Mouse (Mus musculus) midbrain, embryonic 11.5 days (tissue): Measurements from ENCODE around the gene Tnni2. TPM values are rescaled to one million over a fixed set of nuclear protein-coding genes. Genes with fewer than 3 reads are reported as not detected.

Experiments
- ATAC-seq: fragments of 200-750 bp; cut with Nextera tagmentation; 2 replicates; pipeline ENCODE4 v1.8.0; 2017; ENCODE audit warnings: moderate TSS enrichment, moderate library complexity; ENCODE audit not compliant: low FRiP score
- DNase-seq: peaks from one replicate; pipeline ENCODE4 v3.0.0; 2015; ENCODE audit warnings: low spot score; ENCODE audit errors: missing footprints
- H3K27ac ChIP-seq: fragments of 300-500 bp; sonication (generic); 2 replicates; pipeline ENCODE4 v1.5.1; 2014; ENCODE audit warnings: low read depth, low read length
- H3K27me3 ChIP-seq: fragments of 300-500 bp; sonication (generic); 2 replicates; pipeline ENCODE4 v1.6.1; 2014; ENCODE audit warnings: mild to moderate bottlenecking, low read length, moderate library complexity, mixed read lengths; ENCODE audit not compliant: control insufficient read depth, insufficient read depth
- H3K36me3 ChIP-seq: fragments of 300-500 bp; sonication (generic); 2 replicates; pipeline ENCODE4 v1.6.1; 2014; ENCODE audit warnings: mild to moderate bottlenecking, low read length, moderate library complexity, mixed read lengths; ENCODE audit not compliant: control insufficient read depth, insufficient read depth
- H3K4me1 ChIP-seq: fragments of 300-500 bp; sonication (generic); 2 replicates; pipeline ENCODE4 v1.6.1; 2014; ENCODE audit warnings: low read length; ENCODE audit not compliant: control insufficient read depth, insufficient read depth
- H3K4me2 ChIP-seq: fragments of 300-500 bp; sonication (generic); 2 replicates; pipeline ENCODE4 v1.6.1; 2014; ENCODE audit warnings: mild to moderate bottlenecking, moderate library complexity
- H3K4me3 ChIP-seq: fragments of 300-500 bp; sonication (generic); 2 replicates; pipeline ENCODE4 v1.5.1; 2014; ENCODE audit warnings: low read depth, low read length
- H3K9ac ChIP-seq: fragments of 300-500 bp; sonication (generic); 2 replicates; pipeline ENCODE4 v1.6.1; 2014; ENCODE audit warnings: low read length
- H3K9me3 ChIP-seq: fragments of 300-500 bp; sonication (generic); 2 replicates; pipeline ENCODE4 v1.6.1; 2016; ENCODE audit warnings: low read length; ENCODE audit not compliant: control insufficient read depth
- WGBS: fragments of 180-500 bp; shearing (Covaris S2); extraction: QIAGEN DNeasy Blood & Tissue Kit; methylation state at CpG from one replicate; pipeline ENCODE4 v1.1.7; 2014; 5-methylcytosine and 5-hydroxymethylcytosine counted together
- polyA plus RNA-seq: library from polyadenylated mRNA; unstranded; fragments of >200 nt; fragmentation: Nextera tagmentation; extraction: Ambion mirVana; gene quantifications from 2 replicates; pipeline ENCODE4 v1.2.1, GENCODE M21; 2014

The Tnni2 gene
- polyA plus RNA-seq, 1 experiment from 2014 or later: 0.96 TPM

DNA sequence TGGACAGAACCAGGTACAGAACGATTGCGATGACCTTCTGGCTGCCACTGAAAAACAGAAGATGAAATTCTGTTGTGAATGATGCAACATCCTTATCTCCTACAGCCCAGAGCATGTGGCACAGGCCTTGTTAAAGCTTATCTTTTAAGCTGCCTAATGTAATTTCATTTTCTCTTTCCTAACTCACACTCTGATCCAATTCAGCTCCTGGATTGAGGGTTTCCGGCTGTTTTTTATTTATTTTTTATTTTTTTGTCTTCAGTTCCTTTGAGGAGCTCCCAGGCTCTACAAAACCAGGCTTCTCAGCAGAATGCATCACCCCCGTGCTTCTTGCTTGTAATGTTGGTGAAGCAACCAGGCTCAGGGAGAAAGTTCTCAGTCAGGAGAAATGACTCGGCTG, 21.7 kb upstream of the Tnni2 start:
- no peak overlapping the region for H3K4me3 ChIP-seq
- no peak for DNase-seq
- 91% methylated on average over 5 of the region's 5 CpGs for WGBS
- H3K4me1 ChIP-seq: no peaks in the 10 kb centered on the region
- no peak overlapping the region for H3K27ac ChIP-seq
- H3K27me3 ChIP-seq: no peaks in the 10 kb centered on the region
- H3K36me3 ChIP-seq: no peaks in the 10 kb centered on the region
- no peak overlapping the region for H3K9ac ChIP-seq
- ATAC-seq: no peak
- H3K4me2 ChIP-seq: no peak overlapping the region
- no peaks in the 10 kb centered on the region; the same call in 1 of the 2 replicates for H3K9me3 ChIP-seq

DNA sequence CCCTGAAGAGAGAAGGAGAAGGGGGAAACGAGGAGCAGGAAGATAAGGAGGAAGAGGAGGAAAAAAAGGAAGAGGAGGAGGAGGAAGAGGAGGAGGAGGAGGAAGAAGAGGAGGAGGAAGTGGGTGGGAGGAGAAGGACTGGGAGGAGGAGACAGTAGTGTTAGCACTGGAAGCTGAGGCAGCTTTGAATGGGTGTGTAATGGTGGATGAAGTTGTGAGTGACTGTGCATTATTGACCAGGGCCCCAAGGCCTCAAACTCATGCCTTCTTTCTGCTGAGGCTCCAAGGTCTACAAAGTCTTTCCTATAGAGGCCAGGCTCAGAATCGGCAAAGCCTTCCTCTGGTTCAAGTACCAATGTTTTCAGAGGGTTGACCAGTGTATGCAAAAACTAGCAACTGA, 19.8 kb upstream of the Tnni2 start:
- DNase-seq (no peak), ATAC-seq (no peak)
- H3K4me1 ChIP-seq: no peaks in the 10 kb centered on the region
- H3K4me2 ChIP-seq: no peak overlapping the region
- H3K4me3 ChIP-seq: no peak overlapping the region
- H3K27me3 ChIP-seq: no peaks in the 10 kb centered on the region
- 76% methylated on average over 2 of the region's 2 CpGs for WGBS
- no peaks in the 10 kb centered on the region for H3K36me3 ChIP-seq
- H3K9me3 ChIP-seq: no peaks in the 10 kb centered on the region; the same call in 1 of the 2 replicates
- H3K27ac ChIP-seq: no peak overlapping the region
- H3K9ac ChIP-seq: no peak overlapping the region

GRCm38 (mm10) chr7:142425641-142426213, 15.9 kb upstream of the Tnni2 start:
- ATAC-seq: no peak
- DNase-seq: no peak
- WGBS: 57% methylated on average over 11 of the region's 11 CpGs

DNA sequence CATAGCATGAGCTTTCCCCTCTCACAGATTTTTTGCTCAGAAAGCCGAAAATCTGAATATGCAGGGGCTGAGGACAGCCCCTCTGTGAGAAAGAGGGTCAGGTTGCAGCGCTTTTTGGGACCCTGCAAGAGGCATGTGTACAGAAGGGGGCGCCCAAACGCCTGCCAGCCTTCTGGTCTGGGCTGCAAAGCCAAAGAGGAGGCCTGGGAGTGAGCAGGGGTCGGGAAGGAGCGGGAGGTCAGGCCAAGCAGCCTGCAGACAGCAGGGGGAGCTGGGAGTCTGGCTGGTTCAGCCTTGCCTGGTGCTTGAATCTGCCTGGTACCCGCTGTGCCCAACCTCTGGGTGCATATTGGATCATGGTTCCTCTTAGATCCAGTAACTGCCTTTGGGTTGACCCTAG, 13.4 kb upstream of the Tnni2 start:
- WGBS: 2% methylated on average over 7 of the region's 7 CpGs
- ATAC-seq: peak; percentile 75; the same call in 1 of the 2 replicates
- Histone ChIP-seq H3K4me1 (no peaks in the 10 kb centered on the region), H3K4me3 (no peak overlapping the region), H3K27ac (no peak overlapping the region), H3K27me3 (no peaks in the 10 kb centered on the region; the same call in 1 of the 2 replicates), H3K9me3 (no peaks in the 10 kb centered on the region), H3K4me2 (no peak overlapping the region), H3K36me3 (no peaks in the 10 kb centered on the region), H3K9ac (no peak overlapping the region)
- DNase-seq: peak; percentile 96

More at GRCm38 (mm10) chr7:142425641-142426213, 15.9 kb upstream of the Tnni2 start:
- Histone ChIP-seq H3K27ac (no peak overlapping the region), H3K9ac (no peak overlapping the region), H3K4me3 (no peak overlapping the region), H3K9me3 (no peaks in the 10 kb centered on the region), H3K36me3 (no peaks in the 10 kb centered on the region), H3K4me1 (no peaks in the 10 kb centered on the region), H3K4me2 (no peak overlapping the region), H3K27me3 (no peaks in the 10 kb centered on the region; the same call in 1 of the 2 replicates)

GRCm38 (mm10) chr7:142430160-142430678, 11.4 kb upstream of the Tnni2 start:
- DNase-seq (no peak), ATAC-seq (peak; percentile 70; the same call in 1 of the 2 replicates)
- 76% methylated on average over 12 of the region's 12 CpGs for WGBS
- no peaks in the 10 kb centered on the region for H3K36me3 ChIP-seq
- no peak overlapping the region for H3K27ac ChIP-seq
- no peaks in the 10 kb centered on the region; the same call in 1 of the 2 replicates for H3K27me3 ChIP-seq
- no peaks in the 10 kb centered on the region for H3K4me1 ChIP-seq
- H3K4me2 ChIP-seq: no peak overlapping the region
- H3K4me3 ChIP-seq: no peak overlapping the region
- no peaks in the 10 kb centered on the region for H3K9me3 ChIP-seq
- H3K9ac ChIP-seq: no peak overlapping the region

DNA sequence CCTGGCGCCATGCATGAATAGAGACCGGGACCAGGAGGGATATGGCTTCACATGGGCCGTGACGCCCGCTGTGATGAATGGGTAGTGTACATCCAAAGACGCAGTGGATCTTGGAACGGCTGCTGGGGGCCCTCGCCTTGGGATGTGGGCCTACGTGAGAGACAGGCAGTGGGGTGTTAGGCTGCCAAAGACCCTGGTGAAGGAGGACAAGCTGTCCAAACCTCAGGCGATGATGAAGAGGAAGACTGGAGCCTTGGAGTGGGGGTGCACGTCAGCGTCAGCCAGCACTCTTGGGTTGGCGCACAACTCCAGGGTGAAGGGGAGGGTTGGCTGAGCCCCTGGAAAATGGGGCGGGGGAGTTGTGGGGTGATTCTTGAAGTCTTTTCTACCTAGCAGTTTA, 10.5 kb upstream of the Tnni2 start:
- no peak overlapping the region for H3K9ac ChIP-seq
- H3K4me1 ChIP-seq: no peaks in the 10 kb centered on the region
- H3K27me3 ChIP-seq: no peaks in the 10 kb centered on the region; the same call in 1 of the 2 replicates
- WGBS: 90% methylated on average over 14 of the region's 14 CpGs
- no peaks in the 10 kb centered on the region for H3K9me3 ChIP-seq
- H3K27ac ChIP-seq: no peak overlapping the region
- DNase-seq: no peak
- ATAC-seq: no peak
- no peaks in the 10 kb centered on the region for H3K36me3 ChIP-seq
- no peak overlapping the region for H3K4me2 ChIP-seq
- no peak overlapping the region for H3K4me3 ChIP-seq

GRCm38 (mm10) chr7:142433623-142434022, 8.0 kb upstream of the Tnni2 start:
- no peaks in the 10 kb centered on the region for H3K4me1 ChIP-seq
- 55% methylated on average over 19 of the region's 19 CpGs for WGBS
- ATAC-seq (no peak), DNase-seq (no peak)
- no peak overlapping the region for H3K27ac ChIP-seq
- H3K9me3 ChIP-seq: no peaks in the 10 kb centered on the region
- H3K4me3 ChIP-seq: no peak overlapping the region
- H3K4me2 ChIP-seq: no peak overlapping the region
- H3K9ac ChIP-seq: no peak overlapping the region
- no peaks in the 10 kb centered on the region for H3K36me3 ChIP-seq
- no peaks in the 10 kb centered on the region; the same call in 1 of the 2 replicates for H3K27me3 ChIP-seq

- Histone ChIP-seq H3K36me3 (no peaks in the 10 kb centered on the region), H3K27me3 (no peaks in the 10 kb centered on the region), H3K9ac (no peak within 1 kb of the TSS), H3K4me3 (no peak within 1 kb of the TSS), H3K4me1 (no peaks in the 10 kb centered on the region), H3K27ac (no peak within 1 kb of the TSS), H3K9me3 (no peaks in the 10 kb centered on the region), H3K4me2 (no peak within 1 kb of the TSS)
- 85% methylated on average over 10 of the region's 10 CpGs for WGBS
- no peak for DNase-seq
- ATAC-seq: no peak
Measured at GRCm38 (mm10) chr7:142434137-142434865, 7.3 kb upstream of the Tnni2 start, which contains the start of gene Syt8. Syt8 (plus strand) TSS chr7:142434850.

DNA sequence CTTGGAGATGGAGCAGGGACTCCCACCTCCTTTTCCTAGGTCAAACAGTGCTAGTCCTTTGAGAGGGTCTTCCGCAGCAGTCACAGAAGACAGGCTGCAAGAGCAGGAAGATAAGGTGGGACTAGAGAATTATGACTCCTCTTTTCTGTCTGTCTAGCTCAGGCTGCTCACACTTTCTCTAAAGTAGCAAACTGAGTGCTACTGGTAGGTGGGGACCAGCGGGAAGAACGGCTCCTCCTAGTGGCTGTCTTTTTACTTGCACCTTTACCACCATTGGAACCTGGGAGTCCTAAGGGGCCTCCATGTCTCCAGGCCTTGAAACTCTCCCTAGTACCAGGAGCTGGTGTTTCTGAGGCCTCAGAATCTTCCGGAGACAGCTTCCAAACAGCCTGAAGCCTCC, 6.1 kb upstream of the Tnni2 start:
- Histone ChIP-seq H3K4me1 (no peaks in the 10 kb centered on the region), H3K27me3 (no peaks in the 10 kb centered on the region), H3K27ac (no peak overlapping the region), H3K9me3 (no peaks in the 10 kb centered on the region), H3K4me3 (no peak overlapping the region), H3K9ac (no peak overlapping the region), H3K4me2 (no peak overlapping the region), H3K36me3 (no peaks in the 10 kb centered on the region)
- WGBS: 23% methylated on average over 4 of the region's 4 CpGs
- ATAC-seq (no peak), DNase-seq (peak; percentile 98)
